Mouse (Mus musculus): ENCODE measurements around the gene Gpr108.

Gene Gpr108

GRCm38 (mm10) chr17:57274686-57275085, 26.4 kb upstream of the Gpr108 start:
- intact Hi-C loops (cut with DNase I) = no loop called here

- intact Hi-C loops (cut with DNase I) = no loop called here
These were observed 25.6 kb upstream of the Gpr108 start for GRCm38 (mm10) chr17:57273846-57274245.

GRCm38 (mm10) chr17:57271301-57271700, 23.1 kb upstream of the Gpr108 start:
- intact Hi-C loops (cut with DNase I) = no loop called here

- intact Hi-C loops (cut with DNase I) = no loop called here
These were observed 19.4 kb upstream of the Gpr108 start for GRCm38 (mm10) chr17:57267556-57268126.

- intact Hi-C loops (cut with DNase I) = no loop called here
These were observed 17.0 kb upstream of the Gpr108 start for GRCm38 (mm10) chr17:57264972-57265945.

- intact Hi-C loops (cut with DNase I) = no loop called here
These were observed 15.9 kb upstream of the Gpr108 start for GRCm38 (mm10) chr17:57264164-57264563.

- intact Hi-C loops (cut with DNase I) = no loop called here
These were observed 14.8 kb upstream of the Gpr108 start for GRCm38 (mm10) chr17:57262901-57263550.

GRCm38 (mm10) chr17:57261796-57262195, 13.6 kb upstream of the Gpr108 start:
- intact Hi-C loops (cut with DNase I) = no loop called here

- intact Hi-C loops (cut with DNase I) = no loop called here
These were observed 13.0 kb upstream of the Gpr108 start for GRCm38 (mm10) chr17:57261286-57261685.

GRCm38 (mm10) chr17:57260351-57260750, 12.1 kb upstream of the Gpr108 start:
- intact Hi-C loops (cut with DNase I) = no loop called here

GRCm38 (mm10) chr17:57259742-57260141, 11.5 kb upstream of the Gpr108 start:
- intact Hi-C loops (cut with DNase I) = no loop called here

GRCm38 (mm10) chr17:57258191-57258590, 9.9 kb upstream of the Gpr108 start:
- intact Hi-C loops (cut with DNase I) = no loop called here

GRCm38 (mm10) chr17:57256921-57257485, 8.8 kb upstream of the Gpr108 start:
- intact Hi-C loops (cut with DNase I) = no loop called here

- intact Hi-C loops (cut with DNase I) = no loop called here
These were observed 7.1 kb upstream of the Gpr108 start for GRCm38 (mm10) chr17:57255354-57255753.

GRCm38 (mm10) chr17:57253306-57253705, 5.1 kb upstream of the Gpr108 start:
- intact Hi-C loops (cut with DNase I) = no loop called here

- intact Hi-C loops (cut with DNase I) = no loop called here
These were observed 3.2 kb upstream of the Gpr108 start for GRCm38 (mm10) chr17:57251431-57251830.

GRCm38 (mm10) chr17:57250461-57251160, 2.4 kb upstream of the Gpr108 start:
- intact Hi-C loops (cut with DNase I) = no loop called here

- intact Hi-C loops (cut with DNase I) = loop anchor here (2.0 kb wide), 1 partner anchor 27 kb away; no protein-coding TSS in a partner anchor
These were observed 1.2 kb upstream of the Gpr108 start, which contains the start of gene Trip10 for GRCm38 (mm10) chr17:57249186-57250181. Gene Trip10 (plus strand): TSS chr17:57249455.

- intact Hi-C loops (cut with DNase I) = loop anchor here (1.0 to 2.0 kb wide), 2 partner anchors 28 to 87 kb away; no protein-coding TSS in a partner anchor
These were observed 525 bp upstream of the Gpr108 start for GRCm38 (mm10) chr17:57248771-57249170.

Data from adrenal gland (tissue).